Mouse (Mus musculus) right cerebral cortex, postnatal 25 days (tissue): Measurements from ENCODE around the gene Ryr3.

ENCODE experiments used
- DNase-seq: peaks from one replicate; pipeline ENCODE4 v3.0.0; 2022

Ryr3 gene

DNA sequence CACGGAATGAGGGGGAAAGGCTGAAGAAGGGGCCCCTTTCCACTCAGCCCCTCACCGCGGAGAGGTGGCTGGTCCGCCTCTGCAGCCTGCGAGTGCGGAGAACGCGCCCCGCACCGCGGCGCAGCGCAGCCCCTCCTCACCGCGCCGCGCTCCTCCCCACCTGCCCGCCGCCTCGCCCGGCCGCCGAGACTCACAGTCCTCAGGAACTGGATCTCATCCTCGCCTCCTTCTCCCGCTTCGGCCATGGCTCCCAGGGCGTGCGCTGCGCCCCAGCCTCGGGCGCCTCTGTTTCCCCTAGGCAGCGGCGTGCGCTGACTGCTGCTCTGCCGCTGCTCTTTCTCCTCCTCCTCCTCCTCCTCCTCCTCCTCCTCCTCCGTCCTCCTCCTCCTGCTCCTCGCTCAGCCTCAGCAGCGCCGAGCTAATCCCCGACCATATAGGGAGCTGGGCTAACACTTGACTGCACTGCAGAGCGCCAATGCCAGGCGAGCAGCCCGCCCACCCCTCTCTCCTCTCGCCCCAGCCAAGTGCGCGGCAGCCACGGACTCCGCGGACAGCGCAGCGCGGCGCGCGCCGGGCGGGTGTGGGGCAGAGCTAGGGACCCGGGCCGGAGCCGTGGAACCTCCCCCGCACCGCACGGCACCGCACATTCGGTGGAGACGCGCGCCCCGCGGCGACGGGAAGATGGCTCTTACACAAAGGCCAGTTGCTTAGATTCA is at the start of gene Ryr3:
Gene Ryr3 (minus strand): TSS at position 351 of the 716 bp plus-strand sequence.
- DNase-seq = peak; percentile 82

DNA sequence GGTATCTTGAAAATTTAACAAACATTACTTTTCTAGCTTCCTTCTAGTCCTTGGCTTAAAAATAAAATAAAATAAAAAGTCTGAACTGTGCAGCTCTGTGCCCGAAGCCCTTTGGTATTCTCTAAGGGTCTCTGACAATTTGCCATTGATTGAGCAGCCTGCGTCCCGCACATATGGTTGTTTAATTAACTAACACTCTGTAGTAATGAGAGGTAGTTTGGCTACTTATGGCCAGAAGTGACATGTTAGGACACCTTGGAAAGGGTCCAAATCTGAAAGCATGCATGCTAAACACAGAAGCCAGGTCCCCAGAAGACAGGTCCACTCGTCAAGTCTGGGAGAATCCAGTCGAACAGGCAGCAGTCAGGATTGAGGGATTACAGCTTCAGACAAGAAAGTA is 22.0 kb upstream of the Ryr3 start:
- DNase-seq = no peak

DNA sequence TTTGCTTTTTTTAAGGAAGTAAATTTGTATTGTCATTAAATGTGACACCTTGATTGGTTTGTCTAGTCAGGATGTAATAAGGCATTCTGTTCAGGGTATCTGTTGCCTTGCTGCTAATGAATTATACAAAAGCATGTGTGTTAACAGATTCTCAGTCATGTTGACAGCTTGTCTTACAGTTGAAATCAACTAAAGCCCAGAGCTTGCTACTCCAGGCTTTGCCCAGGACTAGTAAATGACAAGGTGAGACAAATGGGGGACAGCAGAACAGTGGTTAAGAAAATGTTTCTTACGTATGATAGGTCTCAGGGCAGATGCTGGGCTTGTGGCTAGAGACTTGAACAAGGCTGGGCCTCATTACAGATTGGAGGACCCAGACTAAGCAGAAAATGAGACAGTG is 20.1 kb upstream of the Ryr3 start:
- no peak for DNase-seq

DNA sequence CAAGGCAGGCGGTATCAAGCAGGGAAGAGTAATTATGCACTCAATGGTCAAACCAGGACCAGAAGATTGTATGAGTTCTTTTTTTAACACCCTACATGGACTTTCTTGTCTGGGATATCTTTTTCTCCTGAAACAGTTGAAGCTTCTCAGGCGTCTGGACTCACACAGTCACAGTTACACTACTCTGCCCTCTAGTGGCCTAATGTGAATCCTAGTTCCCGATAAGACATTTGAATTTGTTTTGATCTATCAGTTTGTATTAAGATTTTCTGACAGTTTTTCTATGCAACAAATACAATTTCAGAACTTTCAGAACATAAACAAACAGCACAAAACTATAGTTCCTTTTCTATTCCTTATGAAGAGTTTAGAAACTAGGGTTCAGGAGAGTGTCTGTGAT is 17.7 kb upstream of the Ryr3 start:
- no peak for DNase-seq

DNA sequence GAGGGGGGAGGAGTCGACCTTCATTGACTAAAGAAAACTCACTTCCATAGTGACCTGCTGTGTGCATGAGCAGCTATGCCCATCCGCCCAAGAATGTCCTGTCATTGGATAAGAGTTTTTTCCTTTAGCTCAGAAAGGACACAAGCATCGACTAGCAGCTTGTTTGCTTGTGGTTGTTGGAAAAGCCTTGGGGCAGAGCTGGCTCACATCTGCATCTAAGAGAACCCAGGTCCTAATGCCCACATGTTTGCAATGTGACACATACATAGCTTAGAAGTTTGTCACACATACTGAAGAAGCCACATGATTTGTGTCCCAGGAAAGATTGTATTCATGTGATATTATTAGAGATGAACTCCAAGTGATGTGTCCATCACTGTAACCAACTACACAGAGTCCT is 16.5 kb upstream of the Ryr3 start:
- DNase-seq = no peak

DNA sequence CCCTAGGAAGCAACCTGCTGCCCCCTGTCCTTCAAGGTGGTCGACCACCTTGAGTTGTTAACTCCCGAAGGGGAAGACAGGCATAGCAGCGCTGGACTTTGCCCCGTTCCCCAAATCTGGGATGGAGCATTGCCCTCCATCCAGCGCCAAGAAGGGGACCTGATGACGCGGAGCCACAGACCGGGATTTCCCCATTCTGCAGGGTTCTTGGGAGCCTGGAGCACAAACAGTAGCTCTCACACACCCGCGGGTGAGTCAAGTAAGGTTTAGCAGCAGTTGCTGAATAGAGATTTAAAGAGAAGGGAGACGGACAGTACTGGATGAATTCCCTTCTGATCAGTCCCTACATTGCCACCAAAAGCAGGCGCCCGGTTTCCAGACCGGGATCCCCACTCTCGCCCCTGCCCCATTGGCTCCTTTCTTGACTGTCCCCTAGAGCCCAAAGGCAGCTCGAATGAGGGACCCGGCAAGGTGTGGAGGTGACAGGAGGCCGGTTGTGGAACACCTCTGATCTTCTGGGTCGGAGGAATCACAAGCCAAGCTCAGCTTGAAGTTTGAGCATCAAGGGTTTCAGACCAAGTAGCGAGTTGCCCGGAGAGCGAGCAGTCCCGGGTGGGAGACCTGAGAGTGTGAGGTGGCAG is 671 bp downstream of the Ryr3 start:
- DNase-seq = peak; percentile 42

DNA sequence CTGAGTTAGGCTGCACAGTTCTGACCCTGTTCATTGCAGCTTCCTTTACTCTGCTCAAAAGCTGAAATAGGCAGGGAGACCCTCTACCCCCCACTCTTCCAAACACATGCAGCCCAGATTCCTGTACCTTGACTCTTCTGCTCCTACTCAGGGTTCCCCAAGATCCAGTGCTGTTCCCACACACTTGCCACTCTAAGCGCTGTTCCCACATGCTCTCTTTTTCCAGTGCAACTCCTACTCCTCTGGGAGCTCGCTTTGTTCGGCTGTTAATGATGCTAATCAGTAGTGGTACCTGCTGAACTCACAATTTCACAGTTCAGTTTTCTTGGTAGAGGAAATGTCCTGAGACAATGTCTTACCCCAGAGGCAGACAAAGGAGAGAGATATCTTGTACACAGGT is 6.9 kb downstream of the Ryr3 start:
- no peak for DNase-seq

DNA sequence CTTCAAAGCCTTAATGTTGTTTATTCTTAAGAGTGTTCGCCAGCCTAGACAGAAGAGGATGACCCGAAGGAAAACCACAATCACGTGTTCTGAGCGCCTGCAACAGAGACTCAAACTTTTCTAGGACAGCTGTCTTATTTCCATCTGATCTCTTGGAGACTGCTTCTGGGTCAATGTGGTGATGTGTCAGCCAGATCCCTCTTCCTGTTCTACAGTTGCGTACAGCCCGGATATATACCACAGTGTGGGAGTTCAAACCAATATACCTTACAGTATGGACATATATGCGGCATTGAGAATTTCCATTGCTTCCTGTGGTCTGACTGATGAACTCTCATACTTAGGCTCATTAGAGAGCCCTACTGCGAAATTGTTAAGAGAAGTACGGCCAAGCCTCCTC is 7.6 kb downstream of the Ryr3 start:
- no peak for DNase-seq

DNA sequence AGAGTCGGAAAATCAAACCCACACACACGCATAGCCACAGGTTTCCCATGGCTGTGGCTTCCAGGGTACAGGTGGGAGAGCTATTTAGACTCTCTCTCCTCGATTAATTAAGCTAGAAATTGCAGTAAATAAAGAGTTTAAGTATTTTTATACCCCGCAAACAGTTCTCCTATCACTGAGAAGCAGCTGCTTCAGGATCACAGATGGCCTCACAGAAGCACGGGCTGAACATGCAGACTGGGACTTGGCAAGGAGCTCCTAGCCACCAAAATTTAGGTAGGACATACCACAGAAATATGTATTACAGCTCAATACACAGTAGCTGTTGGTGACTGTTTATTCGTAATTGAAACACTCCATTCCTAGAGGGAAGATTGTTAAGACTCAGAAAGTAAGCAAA is 14.0 kb downstream of the Ryr3 start:
- peak; percentile 30 for DNase-seq

DNA sequence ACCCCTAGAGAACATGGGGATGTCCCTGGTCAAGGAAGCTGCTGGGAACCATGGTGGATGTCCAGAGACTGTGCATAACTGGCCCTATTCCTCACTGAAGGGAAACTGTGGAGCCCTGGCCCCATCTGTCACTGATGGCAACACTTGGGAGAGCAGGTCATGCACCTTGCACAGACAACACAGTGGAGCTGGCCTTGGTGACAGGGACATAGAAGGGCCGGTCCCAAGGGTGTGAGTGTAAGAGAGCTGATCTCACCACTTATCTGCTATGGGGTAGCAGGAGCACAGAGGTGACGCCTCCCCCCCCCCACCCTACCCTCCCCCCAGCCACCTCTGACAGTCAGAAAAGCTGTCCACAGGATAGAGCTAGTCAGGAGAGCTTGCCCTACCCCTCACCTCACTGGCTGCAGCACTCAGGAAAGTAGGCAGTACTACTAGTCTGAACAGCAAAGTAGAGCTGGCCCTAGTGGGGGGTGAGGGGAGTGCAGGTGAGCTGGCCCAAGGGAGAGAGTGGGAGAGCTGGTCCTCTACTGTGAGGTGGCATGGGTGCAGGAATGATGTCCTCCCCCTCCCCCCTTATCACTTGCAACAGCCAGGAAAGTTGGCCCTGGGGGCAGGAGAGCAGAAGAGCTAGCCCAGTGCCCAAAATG is 17.7 kb downstream of the Ryr3 start:
- no peak for DNase-seq

DNA sequence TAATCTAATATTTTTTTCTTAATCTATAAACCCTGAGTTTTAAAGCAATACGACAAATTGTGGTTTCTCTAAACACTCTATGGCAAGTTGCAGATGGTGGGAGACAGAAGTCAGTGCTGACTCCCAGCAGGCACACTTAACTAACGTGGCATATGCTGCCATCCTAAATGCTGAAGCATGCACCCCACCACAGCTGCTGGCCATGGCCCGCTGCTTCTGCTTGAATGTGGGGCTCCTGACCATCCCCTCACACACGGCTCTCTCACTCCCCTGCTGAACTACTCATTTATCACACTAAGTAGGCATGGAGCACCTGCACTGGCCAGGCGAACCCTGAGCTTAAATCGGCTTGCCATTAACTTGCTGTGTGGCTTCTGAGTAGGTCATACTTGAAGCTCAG is 29.7 kb downstream of the Ryr3 start:
- DNase-seq = no peak

DNA sequence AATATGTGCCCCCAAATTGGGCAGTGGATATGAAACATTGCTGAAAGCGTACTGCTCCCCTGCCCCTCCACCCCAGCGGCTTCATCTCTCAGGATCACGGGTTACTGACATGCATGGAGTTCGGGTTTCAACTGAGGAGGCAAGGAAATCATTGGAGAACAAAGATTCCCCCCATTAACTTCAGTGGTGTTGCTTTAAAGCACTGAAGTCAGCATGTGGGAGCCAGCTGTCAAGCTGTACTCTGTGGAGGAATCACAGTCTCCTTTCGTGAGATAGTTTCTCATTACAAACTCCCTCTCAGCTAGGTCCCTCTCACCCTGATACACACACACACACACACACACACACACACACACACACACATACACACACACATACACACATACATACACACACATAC is 35.2 kb downstream of the Ryr3 start:
- DNase-seq = no peak

DNA sequence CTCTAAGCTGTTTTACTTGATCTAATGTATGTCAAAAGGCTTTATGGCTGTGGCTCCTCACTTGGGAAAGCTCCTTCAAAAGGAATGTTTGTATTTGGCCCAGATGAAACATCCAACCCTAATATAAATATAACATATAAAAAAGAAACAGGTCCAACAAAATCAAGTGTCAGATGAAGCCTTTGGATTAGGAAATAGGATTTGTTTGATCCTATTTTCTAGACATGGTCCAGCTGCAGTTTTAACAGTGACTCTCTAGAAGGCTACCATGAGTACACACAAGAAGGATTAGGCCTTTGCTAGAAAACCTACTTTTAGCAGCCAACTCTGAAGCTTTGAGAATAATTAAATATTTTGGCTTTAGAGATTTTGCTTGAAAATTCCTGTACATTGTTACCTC is 38.8 kb downstream of the Ryr3 start:
- no peak for DNase-seq

DNA sequence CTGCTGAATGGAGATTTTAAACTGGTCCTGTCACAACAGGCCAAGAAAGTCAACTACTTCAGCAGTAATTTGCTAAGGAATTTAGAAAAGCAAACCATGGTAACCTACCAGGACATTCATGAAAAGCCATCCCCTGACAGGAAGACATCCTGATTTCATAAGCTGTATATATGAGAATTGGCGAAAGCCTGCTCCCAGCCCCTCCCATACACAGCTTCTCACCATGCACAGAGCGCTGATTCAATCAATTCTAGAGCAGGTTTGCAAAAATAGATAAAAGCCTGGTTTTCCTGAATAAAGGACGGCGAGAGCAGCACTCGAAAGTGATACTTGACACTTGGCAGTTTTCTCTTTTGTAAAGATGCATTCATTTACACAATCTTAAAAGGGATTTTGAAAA is 40.6 kb downstream of the Ryr3 start:
- no peak for DNase-seq

DNA sequence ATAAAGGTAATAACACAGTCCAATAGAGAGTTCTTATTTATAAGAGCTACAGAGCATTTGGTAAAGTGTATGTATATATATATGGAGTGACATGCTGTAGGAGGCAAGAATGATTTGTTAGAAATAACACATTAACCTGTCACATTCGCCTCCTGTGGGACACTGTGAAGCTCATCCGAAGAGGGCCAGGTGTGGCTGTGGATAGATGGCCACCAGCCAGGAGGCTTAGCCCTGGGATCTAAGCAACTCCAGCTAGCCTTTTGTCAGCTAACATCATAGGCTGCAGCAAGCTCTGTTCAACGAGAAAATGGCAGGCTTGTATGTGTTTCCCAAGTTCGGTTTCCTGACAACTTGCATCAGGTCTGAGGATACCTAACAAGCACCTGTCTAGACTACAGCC is 48.8 kb downstream of the Ryr3 start:
- no peak for DNase-seq

DNA sequence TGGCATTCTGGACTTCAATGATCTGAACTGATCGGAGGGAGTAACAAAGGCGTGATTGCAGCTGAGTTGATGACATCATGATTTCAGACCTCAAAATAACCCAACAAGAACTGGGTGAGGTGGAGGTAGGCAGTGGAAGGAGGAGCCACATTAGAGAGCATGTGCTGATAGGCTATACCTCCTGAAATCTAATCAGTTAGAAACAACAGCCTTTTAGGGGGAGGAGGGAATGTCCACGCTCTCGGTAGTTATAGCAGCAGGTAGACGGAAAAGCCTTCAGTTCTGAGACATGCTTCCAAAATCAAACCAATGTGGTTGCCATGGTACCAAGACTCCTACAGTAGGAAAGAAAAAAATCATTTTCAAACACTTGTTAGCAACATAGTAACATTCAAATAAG is 55.4 kb downstream of the Ryr3 start:
- peak; percentile 44 for DNase-seq

DNA sequence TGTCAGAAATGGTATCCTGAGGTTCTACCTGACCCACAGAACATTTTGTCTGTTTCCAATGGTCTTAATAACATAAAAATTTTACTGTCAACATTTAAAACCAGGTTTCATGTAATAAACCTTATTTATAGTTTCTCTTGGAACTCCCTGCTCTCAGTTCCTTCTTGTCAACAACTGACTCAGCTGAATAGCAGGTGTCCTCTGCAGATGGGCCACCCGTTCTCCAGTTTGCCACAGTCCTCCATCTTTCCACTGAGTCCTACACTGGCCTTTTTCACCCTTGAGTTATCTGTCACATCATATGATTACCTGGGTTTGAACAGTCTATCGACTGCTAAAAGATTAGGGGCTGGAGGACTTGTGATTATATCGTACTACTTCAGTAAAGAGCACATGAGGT is 79.1 kb downstream of the Ryr3 start:
- no peak for DNase-seq

DNA sequence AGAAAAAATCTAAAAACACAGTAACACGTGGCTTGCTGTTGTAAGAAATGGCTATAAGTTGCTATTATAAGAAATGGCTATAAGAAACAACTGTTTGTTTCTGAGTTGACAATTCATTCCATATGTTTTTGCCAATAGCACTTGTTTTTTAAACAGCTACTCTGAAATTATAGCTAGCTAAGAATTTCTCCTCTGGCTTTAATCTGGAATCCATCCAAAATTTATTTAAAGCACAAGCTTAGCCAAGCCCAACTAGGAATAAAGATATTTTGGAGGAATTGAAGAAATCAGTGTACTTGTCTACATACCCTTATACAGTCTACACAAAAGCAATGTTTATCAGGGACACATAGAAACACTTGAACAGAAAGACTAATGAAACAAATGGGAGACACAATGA is 93.4 kb downstream of the Ryr3 start:
- DNase-seq = no peak

DNA sequence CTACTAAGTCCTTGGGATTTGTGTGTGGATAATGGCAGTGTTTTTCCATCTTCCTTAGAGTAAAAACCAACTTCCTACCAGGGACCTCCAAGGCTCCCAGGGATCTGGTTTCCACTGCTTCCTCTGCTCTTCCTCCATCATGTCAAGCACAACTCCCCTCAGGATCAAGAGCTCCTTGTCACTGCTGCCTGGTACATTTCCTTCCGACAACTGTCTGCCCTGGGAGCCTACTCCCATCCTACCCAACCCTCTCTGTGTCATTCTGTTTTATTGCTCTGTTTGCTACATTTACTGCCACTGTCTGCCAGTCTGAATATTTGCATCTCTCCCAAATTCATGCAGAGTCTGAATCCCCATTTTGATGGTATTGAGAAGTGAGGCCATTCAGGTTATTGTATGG is 97.8 kb downstream of the Ryr3 start:
- DNase-seq = no peak

DNA sequence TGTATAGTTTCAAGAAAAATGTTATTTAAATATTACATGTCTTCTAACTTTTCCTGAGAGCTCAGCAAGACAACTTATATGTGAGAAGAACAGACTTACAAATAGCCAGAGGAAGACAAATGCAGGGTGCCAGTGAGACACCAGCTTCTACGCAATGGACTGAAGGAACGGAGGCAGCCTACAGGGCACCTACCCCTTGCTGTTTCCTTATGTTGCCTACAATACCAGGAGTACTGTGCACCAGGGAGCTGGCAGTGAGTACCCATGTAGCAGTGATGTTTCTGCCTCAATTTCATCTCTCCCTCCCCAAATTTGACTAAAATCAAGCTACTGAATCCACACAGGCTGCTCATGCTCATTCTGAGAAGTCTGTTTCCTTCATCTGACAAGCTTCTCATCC is 100.1 kb downstream of the Ryr3 start:
- DNase-seq = no peak

DNA sequence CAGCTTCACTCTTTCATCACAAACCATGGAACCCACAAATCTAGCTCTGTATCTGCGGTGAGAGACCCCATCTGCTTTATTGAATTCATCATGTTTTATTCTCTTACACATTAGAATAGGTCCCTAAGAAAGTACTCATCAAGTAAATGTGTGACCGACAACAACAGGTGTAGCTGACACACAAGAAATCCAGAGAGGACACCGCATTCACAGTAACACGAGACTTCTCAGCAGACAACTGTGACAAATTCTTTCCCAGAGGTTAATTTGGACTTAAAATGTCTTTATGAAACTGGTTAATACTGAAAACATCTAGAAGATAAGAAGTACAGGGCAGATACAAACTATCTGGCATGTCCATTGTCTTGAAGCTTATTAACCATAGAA is 101.0 kb downstream of the Ryr3 start:
- DNase-seq = no peak

DNA sequence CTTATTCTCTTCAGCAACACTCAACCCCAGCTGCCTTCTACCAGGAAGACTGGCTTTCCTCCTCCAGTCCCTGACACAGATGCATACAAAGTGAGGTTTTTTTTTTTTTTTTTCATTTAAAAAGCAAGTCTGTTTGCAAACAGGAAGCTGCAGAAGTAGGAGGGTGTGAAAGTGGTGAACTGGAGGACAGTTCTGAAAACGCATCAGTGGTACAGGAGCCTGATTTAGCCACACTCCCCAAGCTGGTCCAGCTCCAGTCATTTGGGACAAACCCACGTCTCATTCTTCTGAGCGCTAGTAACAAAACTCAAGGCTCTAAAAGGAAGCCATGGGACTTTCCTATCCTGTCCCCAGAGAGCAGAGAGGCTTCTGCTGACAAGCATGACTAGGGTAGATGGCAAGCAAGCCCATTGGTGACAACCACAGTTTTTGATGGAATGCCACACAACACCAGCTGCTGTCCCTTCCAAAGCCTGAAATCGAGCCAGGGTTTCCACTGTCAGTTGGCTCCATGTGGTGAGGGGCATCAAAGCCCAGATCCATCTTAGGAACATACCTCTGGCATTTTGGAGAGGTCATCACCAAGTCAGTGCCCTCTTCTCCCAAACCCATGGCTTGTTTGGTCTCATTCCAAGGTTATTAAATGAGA is 101.5 kb downstream of the Ryr3 start:
- DNase-seq = peak; percentile 20

DNA sequence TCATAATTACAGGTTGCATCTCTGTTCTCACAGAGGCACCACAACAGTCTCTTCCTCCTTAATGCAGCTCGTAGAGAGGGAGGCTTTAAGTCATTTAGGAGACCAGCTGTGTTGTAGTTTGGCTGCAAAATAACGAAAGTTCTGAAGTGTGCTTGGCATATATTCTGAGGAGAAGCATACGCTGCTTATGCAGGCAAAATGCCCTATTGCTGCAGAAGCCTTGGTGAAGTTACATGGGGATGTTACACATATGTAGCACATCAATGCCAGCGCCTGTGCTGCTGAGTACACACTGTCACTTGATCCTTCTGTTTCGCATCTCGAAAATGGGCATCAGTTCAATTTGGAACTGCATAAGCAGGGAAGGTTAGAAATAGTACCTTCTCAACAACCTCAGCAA is 112.3 kb downstream of the Ryr3 start:
- peak; percentile 47 for DNase-seq

DNA sequence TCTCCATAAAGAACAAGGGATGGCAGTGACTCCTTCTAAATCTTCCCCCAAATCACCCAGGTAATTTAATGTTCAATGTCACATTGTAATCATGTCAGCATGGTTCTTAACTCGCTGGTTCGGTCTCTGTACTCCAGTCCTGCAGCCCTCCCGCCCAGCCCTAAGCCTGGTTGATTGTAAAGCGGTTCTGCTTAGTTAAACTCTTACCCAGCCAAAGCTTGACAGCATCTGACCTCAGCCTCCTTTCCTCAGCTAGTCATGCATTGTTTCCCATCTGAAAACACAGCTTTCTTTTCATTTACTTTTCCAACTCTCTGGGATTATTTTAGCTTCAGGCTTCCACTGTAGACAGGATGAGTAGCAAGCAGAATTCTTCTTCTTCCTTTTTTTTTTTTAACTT is 121.7 kb downstream of the Ryr3 start:
- no peak for DNase-seq
